Mouse (Mus musculus): ENCODE measurements at regions not wholly inside any gene's neighbourhood (a gene's known extent, or its start where the extent isn't known, plus 50 kb on each side); places are given as distances from the start of the nearest gene placed in this dataset.

- TF ChIP-seq POLR2A (IDR thresholded peaks at IDR 0.05; ENCODE audit: low read depth, low read length): no peak
- TF ChIP-seq CTCF (IDR thresholded peaks at IDR 0.05; ENCODE audit: extremely low read depth, insufficient read length, insufficient replicate concordance, low read depth, low read length): no peak
These were observed 236.1 kb downstream of the CK137956 start for GRCm38 (mm10) chr4:127734641-127735040.

Measured in small intestine, adult 2 months (tissue).